Mouse (Mus musculus) embryonic facial prominence, embryonic 15.5 days (tissue): ENCODE measurements at regions not wholly inside any gene's neighbourhood (a gene's known extent, or its start where the extent isn't known, plus 50 kb on each side); places are given as distances from the start of the nearest gene placed in this dataset.

Experiments used
- ATAC-seq: fragments of 200-750 bp; cut with Nextera tagmentation; 2 replicates; pipeline ENCODE4 v1.8.0; 2017; ENCODE audit warnings: low read depth, moderate TSS enrichment; ENCODE audit not compliant: insufficient number of reproducible peaks, low FRiP score, low TSS enrichment
- H3K27ac ChIP-seq: fragments of 300-500 bp; sonication (generic); replicated peaks from 2 replicates; pipeline ENCODE4 v1.5.1; 2015; ENCODE audit warnings: mild to moderate bottlenecking, inconsistent platforms
- H3K27me3 ChIP-seq: fragments of 300-500 bp; sonication (generic); 2 replicates; pipeline ENCODE4 v1.6.1; 2015; ENCODE audit warnings: inconsistent platforms
- H3K36me3 ChIP-seq: fragments of 300-500 bp; sonication (generic); 2 replicates; pipeline ENCODE4 v1.6.1; 2015; ENCODE audit warnings: mild to moderate bottlenecking, inconsistent platforms
- H3K4me1 ChIP-seq: fragments of 300-500 bp; sonication (generic); 2 replicates; pipeline ENCODE4 v1.6.1; 2015; ENCODE audit warnings: inconsistent platforms
- H3K4me2 ChIP-seq: fragments of 300-500 bp; sonication (generic); replicated peaks from 2 replicates; pipeline ENCODE4 v1.6.1; 2015; ENCODE audit warnings: mild to moderate bottlenecking, inconsistent platforms
- H3K4me3 ChIP-seq: fragments of 300-500 bp; sonication (generic); replicated peaks from 2 replicates; pipeline ENCODE4 v1.5.1; 2015; ENCODE audit warnings: mild to moderate bottlenecking, inconsistent platforms
- H3K9ac ChIP-seq: fragments of 300-500 bp; sonication (generic); 2 replicates; pipeline ENCODE4 v1.6.1; 2015; ENCODE audit warnings: inconsistent platforms
- H3K9me3 ChIP-seq: fragments of 300-500 bp; sonication (generic); replicated peaks from 2 replicates; pipeline ENCODE4 v1.6.1; 2016; ENCODE audit warnings: inconsistent platforms
- WGBS: fragments of 180-500 bp; shearing (Covaris S2); methylation state at CpG from one replicate; pipeline ENCODE4 v1.1.7; 2015; 5-methylcytosine and 5-hydroxymethylcytosine counted together

GRCm38 (mm10) chr13:72023666-72024065 lies 60.1 kb upstream of the Irx1 start:
- Histone ChIP-seq H3K36me3 (no peaks in the 10 kb centered on the region), H3K9ac (no peak overlapping the region), H3K27me3 (peaks cover 4% of the 10 kb centered on the region; the same call in 1 of the 2 replicates), H3K4me1 (no peaks in the 10 kb centered on the region), H3K27ac (no peak overlapping the region), H3K4me2 (no peak overlapping the region), H3K4me3 (no peak overlapping the region), H3K9me3 (no peaks in the 10 kb centered on the region)
- no peak for ATAC-seq
- WGBS: 56% methylated on average over 5 of the region's 5 CpGs

- WGBS: 87% methylated on average over 5 of the region's 5 CpGs
- H3K4me2 ChIP-seq: no peak overlapping the region
- H3K27ac ChIP-seq: no peak overlapping the region
- H3K4me3 ChIP-seq: no peak overlapping the region
- H3K9ac ChIP-seq: no peak overlapping the region
- ATAC-seq: no peak
- H3K4me1 ChIP-seq: no peaks in the 10 kb centered on the region
- no peaks in the 10 kb centered on the region for H3K27me3 ChIP-seq
- H3K36me3 ChIP-seq: no peaks in the 10 kb centered on the region
- no peaks in the 10 kb centered on the region for H3K9me3 ChIP-seq
These were observed 80.5 kb upstream of the Irx1 start for GRCm38 (mm10) chr13:72043930-72044470.

- 86% methylated on average over 3 of the region's 3 CpGs for WGBS
- H3K36me3 ChIP-seq: no peaks in the 10 kb centered on the region
These were observed 92.9 kb upstream of the Irx1 start for GRCm38 (mm10) chr13:72056469-72056868.

GRCm38 (mm10) chr13:72061659-72062058 lies 98.1 kb upstream of the Irx1 start:
- Histone ChIP-seq H3K4me3 (no peak overlapping the region), H3K27me3 (no peaks in the 10 kb centered on the region), H3K36me3 (no peaks in the 10 kb centered on the region), H3K4me1 (no peaks in the 10 kb centered on the region), H3K4me2 (no peak overlapping the region), H3K9ac (no peak overlapping the region), H3K9me3 (no peaks in the 10 kb centered on the region), H3K27ac (no peak overlapping the region)
- no peak for ATAC-seq
- WGBS: 28% methylated on average over 6 of the region's 6 CpGs

More at GRCm38 (mm10) chr13:72056469-72056868, 92.9 kb upstream of the Irx1 start:
- Histone ChIP-seq H3K9ac (no peak overlapping the region), H3K4me1 (no peaks in the 10 kb centered on the region), H3K4me3 (no peak overlapping the region), H3K27ac (no peak overlapping the region), H3K27me3 (no peaks in the 10 kb centered on the region), H3K9me3 (no peaks in the 10 kb centered on the region), H3K4me2 (no peak overlapping the region)
- no peak for ATAC-seq

GRCm38 (mm10) chr13:72063278-72063761 lies 99.8 kb upstream of the Irx1 start:
- Histone ChIP-seq H3K4me1 (no peaks in the 10 kb centered on the region), H3K4me3 (no peak overlapping the region), H3K9ac (no peak overlapping the region), H3K9me3 (no peaks in the 10 kb centered on the region), H3K4me2 (no peak overlapping the region), H3K27me3 (no peaks in the 10 kb centered on the region), H3K27ac (no peak overlapping the region), H3K36me3 (no peaks in the 10 kb centered on the region)
- 24% methylated on average over 5 of the region's 5 CpGs for WGBS
- no peak for ATAC-seq

- 56% methylated on average over 1 of the region's 5 CpGs for WGBS
- H3K4me1 ChIP-seq: no peaks in the 10 kb centered on the region
These were observed 133.1 kb upstream of the Irx1 start for GRCm38 (mm10) chr13:72096585-72096984.

GRCm38 (mm10) chr13:72097268-72097667 lies 133.7 kb upstream of the Irx1 start:
- no peak for ATAC-seq
- 64% methylated on average over 8 of the region's 8 CpGs for WGBS
- no peaks in the 10 kb centered on the region for H3K36me3 ChIP-seq
- no peaks in the 10 kb centered on the region for H3K4me1 ChIP-seq
- H3K27ac ChIP-seq: no peak overlapping the region
- no peaks in the 10 kb centered on the region for H3K9me3 ChIP-seq
- no peak overlapping the region for H3K4me2 ChIP-seq
- H3K27me3 ChIP-seq: no peaks in the 10 kb centered on the region
- H3K4me3 ChIP-seq: no peak overlapping the region
- no peak overlapping the region for H3K9ac ChIP-seq

More at GRCm38 (mm10) chr13:72096585-72096984, 133.1 kb upstream of the Irx1 start:
- H3K4me3 ChIP-seq: no peak overlapping the region
- no peak overlapping the region for H3K4me2 ChIP-seq
- H3K9me3 ChIP-seq: no peaks in the 10 kb centered on the region
- no peak overlapping the region for H3K9ac ChIP-seq
- no peak overlapping the region for H3K27ac ChIP-seq
- H3K27me3 ChIP-seq: no peaks in the 10 kb centered on the region
- ATAC-seq: no peak
- no peaks in the 10 kb centered on the region for H3K36me3 ChIP-seq

GRCm38 (mm10) chr13:72097811-72098210 lies 134.3 kb upstream of the Irx1 start:
- WGBS: 72% methylated on average over 11 of the region's 11 CpGs
- H3K36me3 ChIP-seq: no peaks in the 10 kb centered on the region
- no peak overlapping the region for H3K27ac ChIP-seq
- H3K4me2 ChIP-seq: no peak overlapping the region
- no peak overlapping the region for H3K4me3 ChIP-seq
- no peaks in the 10 kb centered on the region for H3K4me1 ChIP-seq
- H3K27me3 ChIP-seq: no peaks in the 10 kb centered on the region
- H3K9me3 ChIP-seq: no peaks in the 10 kb centered on the region
- H3K9ac ChIP-seq: no peak overlapping the region
- no peak for ATAC-seq

- WGBS: 69% methylated on average over 5 of the region's 5 CpGs
- no peak overlapping the region for H3K4me2 ChIP-seq
- H3K4me1 ChIP-seq: no peaks in the 10 kb centered on the region
- no peak overlapping the region for H3K9ac ChIP-seq
- no peak overlapping the region for H3K4me3 ChIP-seq
- no peaks in the 10 kb centered on the region for H3K27me3 ChIP-seq
- H3K36me3 ChIP-seq: no peaks in the 10 kb centered on the region
- no peak for ATAC-seq
- H3K27ac ChIP-seq: no peak overlapping the region
- H3K9me3 ChIP-seq: no peaks in the 10 kb centered on the region
These were observed 137.2 kb upstream of the Irx1 start for GRCm38 (mm10) chr13:72100741-72101140.

GRCm38 (mm10) chr13:72108666-72109065 lies 145.1 kb upstream of the Irx1 start:
- 81% methylated on average over 1 of the region's 1 CpGs for WGBS
- Histone ChIP-seq H3K4me3 (no peak overlapping the region), H3K27ac (no peak overlapping the region), H3K4me2 (no peak overlapping the region), H3K9me3 (no peaks in the 10 kb centered on the region), H3K27me3 (no peaks in the 10 kb centered on the region), H3K36me3 (no peaks in the 10 kb centered on the region), H3K9ac (no peak overlapping the region), H3K4me1 (no peaks in the 10 kb centered on the region)
- no peak for ATAC-seq

GRCm38 (mm10) chr13:72113942-72114341 lies 150.4 kb upstream of the Irx1 start:
- H3K36me3 ChIP-seq: no peaks in the 10 kb centered on the region
- no peak overlapping the region for H3K4me2 ChIP-seq
- H3K9ac ChIP-seq: no peak overlapping the region
- no peak overlapping the region for H3K4me3 ChIP-seq
- H3K27ac ChIP-seq: no peak overlapping the region
- 88% methylated on average over 4 of the region's 4 CpGs for WGBS
- no peaks in the 10 kb centered on the region for H3K4me1 ChIP-seq
- no peaks in the 10 kb centered on the region for H3K27me3 ChIP-seq
- no peak for ATAC-seq
- H3K9me3 ChIP-seq: no peaks in the 10 kb centered on the region
